Mouse (Mus musculus): ENCODE data around the gene Srp72.

DNA sequence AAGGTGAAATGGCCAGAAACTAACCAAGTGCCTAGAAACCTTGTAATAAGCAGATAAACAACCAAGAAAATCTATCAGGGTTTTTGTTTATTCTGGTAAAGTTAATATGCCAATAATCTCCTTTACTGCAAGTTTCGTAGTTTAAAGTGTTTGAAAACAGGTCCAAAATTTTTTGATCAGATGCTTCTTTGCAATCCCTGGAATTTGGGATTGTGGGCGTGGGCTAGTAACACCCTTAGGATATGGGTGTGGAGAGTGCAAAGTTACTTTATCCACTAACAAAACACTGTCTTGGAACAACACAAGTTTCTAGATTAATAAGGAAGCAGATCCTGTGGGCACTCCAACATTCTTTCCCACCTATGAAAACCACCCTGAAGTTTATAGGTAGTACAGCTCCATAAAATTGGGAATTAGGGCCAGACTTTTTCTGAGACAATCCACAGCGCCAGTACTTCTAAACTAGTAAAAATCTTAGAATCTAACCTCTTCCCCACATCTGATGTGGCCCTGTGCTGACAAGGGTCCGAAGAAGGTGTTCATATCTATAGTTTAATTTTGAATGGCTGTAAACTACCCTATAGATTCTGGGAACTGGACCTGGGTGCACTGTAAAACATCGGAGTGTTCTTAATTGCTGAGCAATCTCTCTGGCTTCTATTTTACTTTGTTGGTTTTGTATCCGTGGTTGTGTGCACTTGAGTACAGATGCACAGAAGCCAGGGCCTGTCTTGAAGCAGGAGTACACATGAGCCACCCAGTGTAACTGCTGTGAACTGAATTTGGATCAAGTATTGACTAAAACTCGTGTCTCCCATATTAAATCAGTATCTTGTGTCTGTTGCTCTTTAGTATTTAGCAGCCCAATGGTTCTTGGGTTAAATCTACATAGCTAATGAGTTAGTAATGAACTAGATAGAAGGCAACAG, 22.1 kb upstream of the Srp72 start:
- TF ChIP-seq POLR2AphosphoS5 (IDR thresholded peaks at IDR 0.05; ENCODE audit: insufficient replicate concordance, low read depth, low read length): no peak
- no peak for TF ChIP-seq CTCF (IDR thresholded peaks at IDR 0.05; ENCODE audit: low read depth, low read length)
- TF ChIP-seq GATA1 (IDR thresholded peaks at IDR 0.05; ENCODE audit: borderline replicate concordance, low read length): no peak
- TF ChIP-seq TAL1 (conservative IDR thresholded peaks at IDR 0.05; ENCODE audit: low read depth, low read length): no peak
- TF ChIP-seq GATA2 (IDR thresholded peaks at IDR 0.05; ENCODE audit: borderline replicate concordance, low read depth, low read length): no peak
